Mouse (Mus musculus) cerebellum, postnatal 25 days (tissue): ENCODE results near the gene Pla2g4f.

ENCODE experiments used
- DNase-seq, 2 experiments: peaks; one replicate each; pipeline ENCODE4 v3.0.0; 2021; ENCODE audit warnings: mixed read lengths in 2 of 2

The Pla2g4f gene

DNA sequence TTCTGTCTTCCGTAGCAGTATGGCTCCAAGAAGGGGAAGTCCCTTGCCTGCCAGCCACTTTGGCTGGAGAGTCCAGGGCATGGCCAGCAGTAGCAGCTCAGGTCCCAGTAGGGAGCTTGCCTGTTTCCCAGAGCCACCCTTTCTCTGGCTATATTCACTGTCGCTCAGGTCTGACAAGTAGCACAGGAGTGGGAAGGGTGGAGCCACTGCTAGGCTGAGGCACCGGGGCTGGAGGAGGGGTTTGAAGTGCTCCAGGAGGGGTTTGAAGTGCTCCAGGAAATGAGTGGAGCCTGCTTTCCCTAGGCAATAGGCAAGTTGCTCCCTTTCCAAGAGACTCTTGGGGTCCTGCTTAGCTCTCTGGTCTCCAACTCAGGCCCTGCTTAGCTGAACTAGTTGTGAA is at the start of gene Pla2g4f:
Pla2g4f (minus strand) TSS at position 190 of the 400 bp plus-strand sequence.
- peak; percentile 25 to 27 for DNase-seq

DNA sequence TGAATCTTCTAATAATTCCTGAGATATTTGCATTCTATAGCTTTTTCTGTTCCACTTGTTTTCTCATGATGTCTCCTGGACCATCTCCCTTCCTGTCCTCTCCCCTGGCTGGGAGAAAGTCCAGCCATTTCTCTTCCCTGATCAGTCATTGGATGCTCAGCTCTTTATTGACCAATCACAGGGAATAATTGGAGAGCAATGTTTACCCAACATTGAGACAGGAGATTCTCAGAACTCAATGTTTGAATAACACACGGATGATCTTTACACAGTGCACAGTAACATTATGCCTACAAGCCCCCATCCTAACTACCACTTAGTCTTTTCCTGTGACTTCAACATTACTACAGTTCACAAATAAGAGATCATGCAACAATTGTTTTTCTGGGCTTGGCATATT is 46.5 kb upstream of the Pla2g4f start:
- DNase-seq: no peak

DNA sequence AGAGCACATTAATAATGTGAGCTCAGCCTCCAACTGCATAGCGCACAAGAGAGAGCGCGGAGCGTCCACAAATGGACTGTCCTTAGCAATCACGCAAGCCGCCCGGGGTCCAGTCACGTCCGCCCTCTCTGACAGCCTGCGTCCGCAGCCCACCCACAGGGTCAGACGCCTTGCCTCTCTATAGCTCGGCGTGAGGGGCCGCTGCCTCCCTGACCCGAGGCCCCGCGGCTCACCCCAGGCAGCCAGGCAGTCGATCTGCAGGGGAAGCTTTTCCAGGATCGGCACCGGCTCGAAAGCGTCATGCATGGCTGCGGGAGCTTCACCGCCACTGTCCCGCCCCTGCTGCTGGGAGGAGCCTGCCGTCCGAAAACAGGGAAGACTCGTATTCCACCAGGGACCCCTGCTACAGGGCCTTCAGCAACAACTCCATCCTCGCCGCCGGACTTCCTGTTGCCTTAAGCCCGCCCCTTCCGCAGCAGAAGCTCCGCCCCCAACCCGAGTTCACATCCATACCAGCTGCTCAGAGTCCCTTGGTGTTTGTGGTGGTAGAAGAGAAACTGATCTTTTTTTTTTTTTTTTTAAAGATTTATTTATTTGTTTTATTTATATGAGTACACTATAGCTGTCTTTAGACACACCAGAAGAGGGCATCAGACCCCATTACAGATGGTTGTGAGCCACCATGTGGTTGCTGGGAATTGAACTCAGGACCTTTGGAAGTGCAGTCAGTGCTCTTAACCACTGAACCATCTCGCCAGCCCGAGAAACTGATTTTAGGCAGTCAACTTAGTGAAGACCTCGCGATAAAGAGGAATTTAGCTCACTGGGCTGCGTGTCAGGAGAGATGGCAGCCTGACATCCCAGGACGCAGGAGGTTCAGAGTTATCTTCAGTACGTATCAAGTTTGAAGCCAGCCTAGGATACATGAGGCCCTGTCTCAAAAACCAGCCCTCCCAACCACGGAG is 39.0 kb upstream of the Pla2g4f start, which contains the start of gene Vps39:
Vps39 (minus strand) TSS at position 456 of the 965 bp plus-strand sequence.
- peak; percentile 84 to 91 for DNase-seq

DNA sequence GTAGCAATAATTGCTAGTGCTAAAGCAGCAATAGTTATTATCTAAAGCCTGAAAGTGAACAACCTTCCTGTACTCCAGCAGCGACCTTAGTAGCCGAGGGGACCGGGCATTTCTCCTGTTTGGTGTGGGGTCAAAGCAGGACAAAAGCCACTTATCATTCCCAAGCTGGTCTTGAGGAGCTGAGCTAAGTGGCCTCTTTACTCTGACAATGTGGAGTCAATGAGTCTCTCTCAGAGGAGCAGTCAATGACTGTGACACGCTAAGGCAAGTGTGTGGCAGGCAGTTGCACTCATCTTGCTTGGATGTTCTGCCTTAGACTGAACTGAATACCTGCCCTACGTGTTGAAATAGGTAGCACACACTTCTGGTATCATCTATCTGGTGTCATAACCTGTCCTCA is 37.4 kb upstream of the Pla2g4f start:
- DNase-seq: no peak

DNA sequence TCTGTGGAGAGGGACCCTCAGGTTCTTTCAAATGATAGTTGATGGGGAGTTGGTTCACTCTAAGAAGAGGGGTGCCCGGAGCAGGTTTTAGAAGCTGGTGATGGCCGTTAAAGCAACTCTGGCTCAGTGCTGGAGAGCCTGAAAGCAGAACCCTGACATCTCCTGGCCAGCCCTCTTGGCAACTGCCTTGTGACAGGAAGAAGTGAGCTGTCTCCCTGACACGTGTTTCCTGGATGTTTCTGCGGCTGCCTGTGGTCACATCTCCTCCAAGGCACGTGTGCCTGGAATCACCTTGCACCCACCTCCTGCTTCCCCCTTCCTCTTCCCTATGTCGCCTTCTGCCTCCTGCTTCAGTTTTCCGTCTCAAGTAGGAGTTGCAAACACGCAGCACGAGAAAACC is 34.2 kb upstream of the Pla2g4f start:
- DNase-seq: no peak

DNA sequence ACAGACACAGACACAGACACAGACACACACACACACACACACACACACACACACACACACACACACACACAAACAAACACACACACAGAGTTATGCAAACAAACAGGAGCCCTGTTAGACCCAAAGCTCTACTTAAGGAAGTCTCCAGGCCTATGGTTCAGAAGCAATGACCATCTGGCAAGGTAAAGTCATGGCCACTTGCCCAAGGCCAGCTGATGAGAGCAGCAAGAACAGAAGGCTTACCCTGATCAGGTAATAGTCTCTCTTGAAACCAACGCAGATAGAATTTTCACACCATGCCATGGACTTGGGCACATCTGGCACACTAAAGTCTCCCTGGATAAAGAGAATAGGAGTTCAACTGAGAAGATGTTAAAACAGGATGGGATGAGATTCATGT is 27.8 kb upstream of the Pla2g4f start:
- peak; percentile 54 to 77 for DNase-seq

DNA sequence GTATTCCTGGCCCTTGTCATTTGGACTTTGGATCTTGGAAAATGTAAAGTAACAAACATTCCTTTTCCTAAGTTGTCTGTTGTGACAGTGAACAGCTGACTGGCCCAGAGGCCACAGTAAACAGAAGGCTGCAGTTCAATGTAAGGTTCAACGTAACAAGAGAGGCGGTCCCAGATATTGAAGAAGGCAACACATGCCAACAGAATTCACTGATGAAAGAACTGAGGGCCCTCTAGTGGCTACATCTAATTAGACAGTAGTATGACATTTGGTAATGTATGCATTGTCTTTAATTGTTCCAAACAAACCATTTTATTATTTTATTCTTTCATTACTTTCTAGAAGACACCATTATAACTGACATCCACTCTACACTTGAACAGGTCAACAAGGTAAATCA is 23.9 kb upstream of the Pla2g4f start:
- no peak for DNase-seq

DNA sequence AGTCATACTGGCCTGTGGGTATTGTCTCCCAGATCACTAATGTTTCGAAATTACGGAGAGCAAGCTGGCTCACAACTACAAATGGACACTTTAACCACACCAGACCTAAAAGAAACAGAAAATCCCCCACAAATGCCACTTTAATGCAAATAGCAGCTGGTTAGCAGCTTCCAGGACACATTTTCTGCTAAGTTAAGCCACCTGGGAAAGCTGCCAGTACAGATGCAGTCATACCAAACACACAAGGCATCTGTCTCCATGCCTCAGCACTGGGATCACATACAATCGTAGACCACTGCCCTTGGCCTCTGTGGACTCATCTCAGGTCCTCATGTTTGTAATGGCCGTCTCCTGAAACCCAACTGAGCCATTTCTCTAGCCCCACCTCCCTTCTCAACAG is 17.6 kb upstream of the Pla2g4f start:
- no peak for DNase-seq

DNA sequence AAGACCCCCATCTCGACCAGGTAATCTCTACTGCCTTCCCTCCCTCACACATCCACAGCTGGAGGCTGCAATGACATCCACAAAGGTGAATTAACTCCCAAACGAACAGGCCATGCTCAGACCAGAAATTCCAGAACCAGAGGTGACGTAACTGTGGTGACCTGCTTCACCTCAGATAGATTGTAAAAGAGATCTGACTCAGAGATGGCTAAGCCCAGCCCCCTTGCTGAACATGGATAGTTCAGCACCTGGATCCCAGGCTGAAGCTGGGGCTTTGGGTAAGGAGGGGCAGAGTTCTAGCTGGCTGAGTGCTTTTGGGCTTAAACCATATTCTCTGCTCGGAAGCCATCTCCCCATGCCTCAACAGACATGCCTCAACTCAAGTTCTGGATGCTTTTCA is 1.1 kb upstream of the Pla2g4f start:
- DNase-seq: no peak

DNA sequence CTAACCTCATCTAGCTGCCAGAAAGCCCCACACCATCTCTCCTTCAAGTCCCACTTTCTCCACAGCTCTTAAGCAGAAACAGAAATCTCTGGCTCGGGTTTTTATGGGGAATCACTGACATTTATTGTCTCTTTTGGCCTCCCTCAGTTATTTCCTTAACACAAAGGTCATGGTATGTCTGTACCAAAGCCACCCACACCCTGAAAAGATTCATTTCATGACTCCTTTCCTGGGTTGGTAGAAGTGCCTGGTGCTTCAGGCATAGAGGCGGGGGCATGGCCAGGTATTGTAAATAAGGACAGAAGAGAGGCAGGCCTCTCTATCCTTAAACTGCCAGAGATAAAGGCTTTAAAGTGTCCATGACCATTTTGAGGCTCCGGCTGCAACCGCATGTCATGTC is 522 bp upstream of the Pla2g4f start:
- DNase-seq: no peak

DNA sequence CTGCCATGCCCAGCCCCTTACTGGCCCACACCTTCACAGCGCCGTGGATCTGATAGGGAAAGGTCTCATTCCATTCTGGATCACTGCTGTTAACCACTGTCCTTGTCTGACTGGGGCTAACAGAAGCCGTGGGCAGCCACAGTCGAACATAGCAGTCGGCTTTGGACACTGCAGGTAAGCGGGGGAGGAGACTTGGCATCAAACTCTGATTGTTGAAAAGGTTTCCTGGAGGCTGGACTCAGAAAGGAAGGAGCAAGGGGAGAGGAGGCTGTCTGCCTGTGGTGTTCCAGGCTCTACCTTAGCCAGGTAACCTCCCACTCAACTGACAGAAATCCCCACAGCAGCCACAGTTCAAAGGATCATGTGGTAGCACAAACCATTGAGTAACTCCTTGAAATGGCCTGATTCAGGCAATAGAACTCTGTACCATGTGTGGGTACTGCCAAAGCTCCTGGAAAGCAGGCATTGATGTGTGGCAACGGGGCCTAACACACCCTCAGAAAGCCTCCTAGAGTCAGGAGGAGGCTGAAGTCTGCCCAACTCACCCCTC is 1.6 kb downstream of the Pla2g4f start:
- DNase-seq: no peak

DNA sequence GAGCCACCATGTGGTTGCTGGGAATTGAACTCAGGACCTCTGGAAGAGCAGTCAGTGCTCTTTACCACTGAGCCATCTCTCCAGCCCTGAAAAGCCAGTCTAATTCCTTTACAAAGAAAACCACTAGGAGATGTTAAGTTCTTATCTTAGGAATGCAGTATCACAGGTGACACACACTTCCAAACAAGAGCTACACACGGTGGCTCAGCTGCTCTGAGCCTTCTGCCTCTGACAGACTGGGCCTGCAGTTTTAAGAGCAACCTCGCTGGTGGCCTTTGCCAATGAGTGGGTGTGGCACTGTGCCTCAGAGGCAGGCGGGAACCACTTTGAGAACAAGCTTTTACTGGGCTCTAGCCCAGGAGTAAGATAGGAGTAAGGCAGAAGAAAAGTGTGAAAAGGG is 9.9 kb downstream of the Pla2g4f start:
- DNase-seq: no peak

DNA sequence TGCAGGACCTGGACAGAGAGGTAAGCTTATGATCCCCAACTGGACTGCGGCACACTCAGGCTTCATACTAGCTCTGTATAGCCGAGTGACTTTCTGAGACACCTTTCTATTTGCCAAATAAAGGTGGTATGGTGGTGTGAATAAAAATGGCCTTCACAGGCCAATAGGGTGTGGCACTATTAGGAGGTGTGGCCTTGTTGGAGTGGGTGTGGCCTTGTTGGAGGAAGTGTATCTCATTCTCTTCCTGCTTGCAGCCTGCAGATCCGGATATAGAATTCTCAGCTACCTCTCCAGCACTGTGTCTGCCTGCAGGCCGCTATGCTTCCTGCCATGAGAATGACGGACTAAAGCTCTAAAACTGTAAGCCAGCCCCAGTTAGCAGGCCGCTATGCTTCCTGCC is 12.9 kb downstream of the Pla2g4f start:
- DNase-seq: no peak

DNA sequence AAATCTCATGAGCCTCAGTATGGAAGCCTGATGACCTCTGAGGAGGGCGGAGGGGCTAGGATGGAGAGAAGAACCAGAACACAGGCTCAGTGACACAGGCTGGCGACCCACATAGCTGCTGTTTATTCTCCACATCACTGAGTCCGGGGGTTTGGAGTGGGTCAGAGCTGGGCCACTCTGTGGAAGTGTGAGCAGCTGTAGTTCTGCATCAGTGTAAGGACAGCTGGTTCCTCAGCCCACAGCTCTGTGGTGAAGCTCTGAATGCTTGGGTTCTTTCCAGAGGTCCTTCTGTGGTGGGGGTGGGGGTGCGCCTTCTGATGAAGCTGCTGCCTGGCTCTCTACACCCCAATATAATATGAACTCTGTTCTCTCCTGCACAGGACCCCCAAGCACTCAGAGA is 14.1 kb downstream of the Pla2g4f start:
- no peak for DNase-seq

DNA sequence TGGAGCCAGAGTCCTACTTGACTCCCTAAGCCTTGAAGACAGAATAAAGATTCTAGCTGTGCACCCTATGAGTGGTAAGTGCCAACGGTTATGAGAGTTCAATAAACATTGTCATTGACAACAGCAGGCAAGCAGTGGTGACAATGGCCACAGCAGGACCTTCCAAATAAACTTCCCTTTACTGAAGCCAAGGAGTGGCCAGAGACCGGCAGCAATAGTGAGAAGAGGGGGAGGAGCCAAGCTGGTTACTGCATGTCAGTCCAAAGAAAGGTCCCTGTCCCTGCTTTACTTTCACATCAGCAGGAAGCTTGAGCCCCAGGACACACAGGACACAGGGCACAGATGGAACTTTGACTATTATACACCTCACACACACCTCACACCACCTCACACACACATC is 17.8 kb downstream of the Pla2g4f start:
- DNase-seq: no peak

DNA sequence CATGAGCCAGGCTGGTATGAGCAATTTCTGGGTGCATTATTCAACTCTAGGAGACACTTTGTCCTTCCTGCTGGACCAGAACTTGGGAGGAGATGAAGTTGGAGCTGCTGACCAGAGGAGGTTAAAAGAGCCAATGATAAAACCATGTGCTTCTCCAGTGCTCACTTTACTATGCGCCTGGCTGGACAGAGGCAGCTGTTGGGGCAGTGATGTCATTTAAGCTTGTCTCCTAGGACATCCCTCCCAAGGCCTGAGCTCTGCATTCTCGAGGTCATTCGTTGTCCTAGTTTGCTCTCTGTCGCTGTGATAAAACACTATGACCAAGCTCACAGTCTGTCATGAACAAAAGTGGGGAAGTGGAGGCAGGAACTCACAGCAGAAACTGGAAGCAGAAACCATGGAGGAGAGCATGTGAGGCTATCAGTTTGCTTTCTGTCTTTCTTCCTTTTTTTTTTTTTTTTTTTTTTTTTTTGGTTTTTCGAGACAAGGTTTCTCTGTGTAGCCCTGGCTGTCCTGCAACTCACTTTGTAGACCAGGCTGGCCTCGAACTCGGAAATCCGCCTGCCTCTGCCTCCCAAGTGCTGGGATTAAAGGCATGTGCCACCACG is 22.4 kb downstream of the Pla2g4f start:
- DNase-seq: no peak

DNA sequence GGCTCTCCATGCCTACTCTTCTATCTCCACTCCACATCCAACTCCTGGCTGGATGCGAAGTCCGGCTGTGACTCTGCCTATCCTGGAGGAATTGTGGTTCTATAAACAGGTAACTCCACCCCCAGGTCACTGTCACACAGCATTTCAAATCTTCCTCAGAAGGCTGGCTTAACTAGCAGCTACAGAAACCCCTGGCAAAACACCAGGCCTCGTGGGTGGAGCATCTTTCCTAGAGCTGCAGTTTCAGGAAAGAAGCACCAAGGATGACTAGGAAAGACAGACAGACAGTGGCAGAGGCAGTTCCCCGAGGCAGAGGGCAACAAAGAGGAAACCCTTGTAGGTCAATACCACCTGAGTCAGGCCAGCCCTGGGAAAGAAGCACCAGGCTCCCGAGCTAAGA is 25.0 kb downstream of the Pla2g4f start, which contains the start of gene Pla2g4d:
Pla2g4d (minus strand) TSS at position 203 of the 400 bp plus-strand sequence.
- DNase-seq: no peak

DNA sequence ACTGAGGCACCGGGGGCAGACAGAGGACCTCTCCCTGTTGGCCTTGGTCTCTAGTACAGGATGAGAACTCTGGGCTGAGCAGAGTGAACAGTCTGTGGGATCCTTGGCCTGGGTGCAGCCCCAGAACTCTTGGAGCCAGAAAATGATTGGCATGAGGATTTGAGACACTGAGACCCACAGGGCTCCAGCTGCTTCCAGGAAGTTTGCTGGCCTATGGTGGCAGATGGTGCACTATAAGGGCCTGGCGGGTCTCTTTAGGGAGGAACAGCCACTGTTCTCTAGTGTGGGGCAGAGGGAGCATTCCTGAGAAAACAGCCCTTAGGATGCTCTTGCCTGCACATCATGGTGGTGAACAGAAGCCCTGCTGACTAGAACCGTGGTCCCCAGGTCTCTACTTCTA is 25.6 kb downstream of the Pla2g4f start:
- DNase-seq: peak; percentile 27 to 29

DNA sequence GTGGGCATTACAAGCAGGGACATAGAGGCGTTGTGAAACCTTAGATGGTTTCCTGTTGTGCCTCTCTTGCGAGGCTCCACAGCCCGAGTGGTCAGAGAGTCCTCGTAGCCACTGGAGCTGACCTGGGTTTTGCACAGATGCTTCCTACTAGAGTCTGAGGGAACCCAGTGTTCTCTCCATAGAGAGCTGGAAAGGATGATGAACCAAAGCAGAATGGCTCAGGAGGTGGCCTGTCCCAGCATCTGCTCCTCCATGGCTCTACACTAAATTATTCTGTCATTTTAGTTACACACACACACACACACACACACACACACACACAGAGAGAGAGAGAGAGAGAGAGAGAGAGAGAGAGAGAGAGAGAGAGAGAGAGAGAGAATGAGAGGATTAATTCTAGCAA is 28.3 kb downstream of the Pla2g4f start:
- peak; percentile 32 to 41 for DNase-seq

DNA sequence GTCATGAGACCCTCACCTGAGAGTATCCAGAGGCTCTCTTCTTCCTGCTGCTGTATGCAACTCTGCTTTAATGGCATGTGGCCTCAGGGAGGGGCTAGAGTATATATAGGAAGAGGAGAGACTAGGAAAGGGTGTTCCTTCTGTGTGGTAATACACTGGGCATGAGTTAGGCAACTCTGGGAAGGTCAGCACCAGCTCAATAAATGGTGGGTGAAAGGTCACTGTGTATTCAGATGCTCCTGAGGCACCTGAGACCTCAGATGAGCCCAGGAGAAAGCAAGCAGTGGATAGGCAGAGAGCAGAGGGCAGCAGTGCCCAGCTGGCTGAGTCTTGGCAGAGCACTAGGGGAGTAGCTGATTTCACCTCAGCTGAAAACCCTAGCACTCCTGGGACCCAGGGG is 29.3 kb downstream of the Pla2g4f start:
- no peak for DNase-seq

DNA sequence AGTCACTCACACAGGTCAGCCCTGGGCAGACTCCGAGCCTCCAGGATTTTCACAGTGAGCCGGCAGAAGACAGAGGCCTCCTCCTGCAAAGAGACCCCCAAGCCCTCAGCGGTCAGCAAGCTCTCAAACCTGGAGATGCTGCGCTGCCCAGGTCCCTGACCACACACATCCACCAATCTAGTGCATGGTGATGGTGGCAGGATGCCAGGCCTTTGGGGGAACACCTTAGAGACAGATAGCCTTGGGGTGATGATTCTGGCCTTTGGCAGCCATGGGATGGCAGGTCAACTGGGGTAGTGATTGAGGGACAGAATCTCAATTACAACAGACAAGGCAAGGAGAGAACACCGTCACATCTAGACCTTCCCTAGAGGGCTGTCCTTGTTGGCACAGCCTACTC is 29.9 kb downstream of the Pla2g4f start:
- DNase-seq: no peak

DNA sequence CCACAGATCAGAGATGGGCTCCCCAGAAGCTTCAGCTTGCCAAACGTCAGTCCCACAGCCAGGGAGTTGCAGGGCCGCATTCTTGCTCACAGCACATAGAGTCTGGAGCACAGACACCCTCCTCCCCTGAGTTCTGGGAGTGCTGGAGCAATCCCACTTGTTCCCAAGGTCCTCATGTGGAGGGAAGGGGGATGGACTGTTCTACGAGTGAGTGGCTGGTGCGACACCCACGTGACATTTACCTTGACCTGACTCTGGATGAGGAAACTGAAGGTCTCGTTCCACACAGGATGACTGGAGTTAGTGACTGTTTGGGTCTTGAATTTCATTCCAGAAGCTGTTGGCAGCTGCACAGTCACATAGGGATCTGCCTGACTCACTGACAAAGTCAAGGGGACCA is 30.4 kb downstream of the Pla2g4f start:
- no peak for DNase-seq

DNA sequence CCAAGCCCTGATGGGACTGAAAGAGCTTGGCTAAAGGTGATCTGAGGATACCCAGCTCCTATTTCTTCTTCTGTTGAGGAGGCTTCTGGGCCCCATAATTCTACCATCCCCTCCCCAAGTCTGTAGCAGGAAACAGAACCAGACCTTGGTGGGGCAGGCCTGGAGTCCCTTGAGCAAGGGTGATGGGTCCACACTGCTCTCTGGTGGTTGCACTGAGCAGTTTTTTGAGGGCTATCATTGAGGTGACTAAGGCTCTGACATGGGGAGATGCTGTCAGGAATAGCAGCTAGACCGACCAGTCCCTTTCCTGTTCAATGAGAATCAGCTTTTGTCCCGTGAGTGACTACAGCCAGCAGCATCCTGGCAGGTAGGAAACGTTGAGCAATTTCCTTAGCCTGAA is 32.7 kb downstream of the Pla2g4f start:
- no peak for DNase-seq

DNA sequence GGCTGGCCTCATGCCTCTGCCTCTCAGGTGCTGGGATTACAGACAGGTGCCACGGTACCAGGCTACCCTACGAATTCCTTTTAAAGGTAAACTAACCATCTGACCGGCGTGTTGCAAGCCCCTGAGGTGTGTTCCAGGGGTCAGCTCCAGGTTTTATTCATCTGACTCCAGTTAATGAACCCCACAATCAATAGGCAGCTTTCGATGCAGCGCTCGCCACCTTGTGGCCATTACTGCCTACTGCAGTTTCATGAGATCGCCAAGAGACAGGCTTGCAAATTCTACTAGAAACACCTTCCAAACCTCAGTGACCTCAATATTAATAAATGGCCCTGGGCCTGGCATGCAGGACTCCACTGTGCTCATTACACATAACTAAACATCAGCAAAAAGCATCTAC is 34.0 kb downstream of the Pla2g4f start:
- DNase-seq: peak; percentile 81 to 84
